Mouse (Mus musculus) forebrain, embryonic 12.5 days (tissue): ENCODE measurements around the gene Cdc14b. TPM values are rescaled to one million over a fixed set of nuclear protein-coding genes. Genes with fewer than 3 reads are reported as not detected.

Experiments used
- ATAC-seq: fragments of 200-750 bp; cut with Nextera tagmentation; 2 replicates; pipeline ENCODE4 v1.8.0; 2017; ENCODE audit warnings: moderate TSS enrichment; ENCODE audit not compliant: low FRiP score
- H3K27ac ChIP-seq: fragments of 300-500 bp; sonication (generic); 2 replicates; pipeline ENCODE4 v1.5.1; 2016; ENCODE audit warnings: mild to moderate bottlenecking
- H3K27me3 ChIP-seq: fragments of 300-500 bp; sonication (generic); 2 replicates; pipeline ENCODE4 v1.6.1; 2016; ENCODE audit warnings: mild to moderate bottlenecking
- H3K36me3 ChIP-seq: fragments of 300-500 bp; sonication (generic); replicated peaks from 2 replicates; pipeline ENCODE4 v1.6.1; 2016; ENCODE audit warnings: mild to moderate bottlenecking
- H3K4me1 ChIP-seq: fragments of 300-500 bp; sonication (generic); 2 replicates; pipeline ENCODE4 v1.6.1; 2016
- H3K4me2 ChIP-seq: fragments of 300-500 bp; sonication (generic); 2 replicates; pipeline ENCODE4 v1.6.1; 2016; ENCODE audit warnings: mild to moderate bottlenecking, moderate library complexity
- H3K4me3 ChIP-seq: fragments of 300-500 bp; sonication (generic); replicated peaks from 2 replicates; pipeline ENCODE4 v1.5.1; 2016; ENCODE audit warnings: mild to moderate bottlenecking
- H3K9ac ChIP-seq: fragments of 300-500 bp; sonication (generic); 2 replicates; pipeline ENCODE4 v1.6.1; 2016; ENCODE audit warnings: mild to moderate bottlenecking
- H3K9me3 ChIP-seq: fragments of 300-500 bp; sonication (generic); 2 replicates; pipeline ENCODE4 v1.6.1; 2016
- WGBS: fragments of 180-500 bp; shearing (Covaris S2); methylation state at CpG from one replicate; pipeline ENCODE4 v1.1.7; 2016; 5-methylcytosine and 5-hydroxymethylcytosine counted together
- polyA plus RNA-seq: library from polyadenylated mRNA; unstranded; fragments of >200 nt; fragmentation: Nextera tagmentation; extraction: Ambion mirVana; gene quantifications from 2 replicates; pipeline ENCODE4 v1.2.1, GENCODE M21; 2016

The Cdc14b gene
- polyA plus RNA-seq, 1 experiment from 2014 or later = 11.2 TPM

DNA sequence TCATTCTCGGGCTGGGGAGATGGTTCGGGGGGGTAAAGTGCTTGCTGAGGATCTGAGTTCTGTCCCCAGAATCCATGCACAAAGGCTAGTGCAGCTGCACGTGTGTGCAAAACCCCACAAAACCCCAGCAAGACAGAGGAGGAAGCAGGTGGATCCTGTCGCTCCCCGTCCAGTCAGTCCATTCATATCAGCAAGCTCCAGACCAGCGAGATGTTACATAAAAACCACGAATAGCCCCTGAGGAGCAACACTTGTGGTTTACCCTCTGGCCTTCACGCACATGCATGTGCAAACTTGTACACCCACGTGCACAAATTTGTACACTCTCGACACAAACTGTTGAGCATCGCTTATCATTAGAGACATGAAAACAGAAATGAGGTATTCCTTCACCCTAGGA is 34.8 kb upstream of the Cdc14b start:
- Histone ChIP-seq H3K4me1 (peaks cover 8% of the 10 kb centered on the region; the same call in 1 of the 2 replicates), H3K4me2 (no peak overlapping the region), H3K9me3 (no peaks in the 10 kb centered on the region), H3K9ac (no peak overlapping the region), H3K4me3 (no peak overlapping the region), H3K36me3 (no peaks in the 10 kb centered on the region), H3K27ac (no peak overlapping the region), H3K27me3 (no peaks in the 10 kb centered on the region; the same call in 1 of the 2 replicates)
- ATAC-seq = no peak
- 91% methylated on average over 11 of the region's 11 CpGs for WGBS

DNA sequence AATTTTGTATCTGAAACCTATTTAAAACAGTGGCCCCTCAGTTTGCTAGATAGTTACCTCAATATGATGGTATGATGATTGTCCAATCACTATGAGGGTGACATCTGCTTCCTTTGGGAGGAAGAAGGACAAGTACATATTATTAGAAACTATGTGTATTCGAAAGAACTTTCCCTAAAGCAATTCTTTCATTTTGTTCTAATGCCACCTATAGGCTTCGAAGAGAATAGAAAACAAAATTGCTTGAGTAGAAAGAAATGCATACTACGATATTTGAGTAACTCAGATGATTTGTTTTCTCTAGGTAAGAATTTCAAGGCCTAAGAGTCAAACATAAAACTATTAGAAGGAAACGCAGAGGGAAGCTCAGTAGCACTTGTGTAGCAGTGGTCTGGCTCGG is 33.9 kb upstream of the Cdc14b start:
- H3K27ac ChIP-seq = no peak overlapping the region
- no peak overlapping the region for H3K4me3 ChIP-seq
- no peak overlapping the region for H3K4me2 ChIP-seq
- H3K27me3 ChIP-seq = no peaks in the 10 kb centered on the region; the same call in 1 of the 2 replicates
- peaks cover 8% of the 10 kb centered on the region; the same call in 1 of the 2 replicates for H3K4me1 ChIP-seq
- WGBS = 73% methylated on average over 5 of the region's 5 CpGs
- ATAC-seq = no peak
- H3K36me3 ChIP-seq = no peaks in the 10 kb centered on the region
- H3K9ac ChIP-seq = no peak overlapping the region
- H3K9me3 ChIP-seq = no peaks in the 10 kb centered on the region

DNA sequence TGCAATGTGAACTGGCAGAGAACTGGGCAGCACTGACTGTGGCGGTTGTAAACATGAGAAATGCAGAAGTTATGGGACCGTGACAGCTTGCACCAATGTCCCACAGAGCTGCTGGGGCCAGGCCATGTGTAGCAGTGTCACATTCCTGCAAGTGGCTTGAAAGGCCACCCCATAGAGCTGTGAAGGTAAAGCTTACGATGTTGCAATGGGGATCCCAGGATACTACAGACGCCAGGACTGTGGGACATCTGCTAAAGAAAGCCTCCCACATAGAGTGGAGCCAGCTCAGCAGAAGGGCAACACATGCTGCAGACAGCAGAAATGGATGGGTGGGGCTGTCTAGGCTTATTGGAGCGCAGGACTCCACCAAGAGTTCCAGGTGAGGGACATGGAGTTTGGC is 32.4 kb upstream of the Cdc14b start:
- no peak overlapping the region for H3K4me3 ChIP-seq
- H3K4me1 ChIP-seq = peaks cover 5% of the 10 kb centered on the region; the same call in 1 of the 2 replicates
- WGBS = 92% methylated on average over 5 of the region's 5 CpGs
- no peak overlapping the region for H3K27ac ChIP-seq
- no peak overlapping the region for H3K9ac ChIP-seq
- no peak overlapping the region for H3K4me2 ChIP-seq
- H3K9me3 ChIP-seq = no peaks in the 10 kb centered on the region
- H3K36me3 ChIP-seq = no peaks in the 10 kb centered on the region
- no peak for ATAC-seq
- H3K27me3 ChIP-seq = no peaks in the 10 kb centered on the region

DNA sequence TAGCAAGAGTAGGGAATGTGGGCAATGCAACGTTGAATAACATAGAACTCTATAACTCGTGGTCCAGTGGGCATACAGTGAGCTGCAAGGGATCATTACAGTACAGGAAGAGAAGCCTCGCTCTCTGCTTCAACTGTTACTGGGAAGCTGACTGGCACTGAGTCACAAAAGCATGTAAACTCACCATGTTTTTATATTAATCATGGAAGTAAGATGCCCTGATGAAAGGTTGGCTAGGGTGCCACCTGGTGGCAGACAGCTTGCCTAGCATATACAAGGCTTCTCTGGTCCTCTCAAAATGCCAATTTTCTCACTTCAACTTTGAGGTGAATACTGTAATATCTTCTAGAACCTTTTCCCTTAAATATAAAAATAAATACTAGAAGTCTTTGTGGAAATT is 31.0 kb upstream of the Cdc14b start:
- no peak for ATAC-seq

DNA sequence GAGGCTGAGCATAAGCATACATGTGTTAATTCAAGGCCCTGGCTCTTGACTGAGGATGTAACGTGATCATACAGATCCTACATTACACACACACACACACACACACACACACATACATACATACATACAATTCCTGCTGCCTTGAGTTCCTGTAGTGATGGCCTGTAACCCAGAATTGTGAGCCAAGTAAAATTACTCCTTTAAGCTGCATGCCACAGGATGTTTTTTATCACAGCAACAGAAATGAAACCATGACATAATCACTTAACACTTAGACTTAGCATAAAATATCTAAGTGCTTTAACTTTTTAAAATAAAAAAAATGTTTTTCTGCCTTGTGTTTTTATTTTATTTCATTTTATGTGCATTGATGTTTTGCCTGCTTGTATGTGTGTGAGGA is 24.0 kb upstream of the Cdc14b start:
- no peaks in the 10 kb centered on the region for H3K27me3 ChIP-seq
- H3K9ac ChIP-seq = no peak overlapping the region
- H3K4me3 ChIP-seq = no peak overlapping the region
- 100% methylated on average over 1 of the region's 1 CpGs for WGBS
- H3K36me3 ChIP-seq = no peaks in the 10 kb centered on the region
- H3K9me3 ChIP-seq = no peaks in the 10 kb centered on the region
- H3K4me1 ChIP-seq = no peaks in the 10 kb centered on the region
- H3K4me2 ChIP-seq = no peak overlapping the region
- H3K27ac ChIP-seq = no peak overlapping the region
- ATAC-seq = no peak

More for the DNA sequence above, 31.0 kb upstream of the Cdc14b start:
- Histone ChIP-seq H3K4me3 (no peak overlapping the region), H3K36me3 (no peaks in the 10 kb centered on the region), H3K9me3 (no peaks in the 10 kb centered on the region), H3K27me3 (no peaks in the 10 kb centered on the region), H3K4me2 (no peak overlapping the region), H3K4me1 (no peaks in the 10 kb centered on the region; the same call in 1 of the 2 replicates), H3K9ac (no peak overlapping the region), H3K27ac (no peak overlapping the region)
- 77% methylated on average over 3 of the region's 3 CpGs for WGBS

DNA sequence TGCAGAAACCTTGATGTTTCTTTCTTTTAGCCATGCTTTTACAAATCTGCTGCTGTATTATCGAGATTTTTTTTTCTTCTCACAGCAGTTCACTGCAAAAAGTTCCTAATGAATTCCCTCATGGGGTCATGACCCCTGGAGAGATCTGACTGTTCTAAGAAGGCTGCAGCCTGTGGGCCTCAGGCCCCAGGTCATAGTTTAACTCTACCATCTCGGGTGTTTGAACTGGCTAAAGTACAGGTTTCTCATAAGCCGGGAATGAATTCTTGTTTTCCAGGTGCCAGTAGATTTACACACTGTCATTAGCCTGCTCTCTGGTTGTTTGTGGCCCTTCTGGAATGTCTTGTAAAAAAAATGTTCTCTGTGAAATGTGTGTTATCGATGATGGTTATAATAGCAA is 11.7 kb upstream of the Cdc14b start:
- ATAC-seq = no peak
- no peaks in the 10 kb centered on the region for H3K36me3 ChIP-seq
- H3K4me3 ChIP-seq = no peak overlapping the region
- H3K27me3 ChIP-seq = no peaks in the 10 kb centered on the region
- H3K27ac ChIP-seq = no peak overlapping the region
- no peak overlapping the region for H3K4me2 ChIP-seq
- peaks cover 5% of the 10 kb centered on the region; the same call in 1 of the 2 replicates for H3K9me3 ChIP-seq
- H3K4me1 ChIP-seq = no peaks in the 10 kb centered on the region
- no peak overlapping the region for H3K9ac ChIP-seq
- 49% methylated on average over 4 of the region's 4 CpGs for WGBS

DNA sequence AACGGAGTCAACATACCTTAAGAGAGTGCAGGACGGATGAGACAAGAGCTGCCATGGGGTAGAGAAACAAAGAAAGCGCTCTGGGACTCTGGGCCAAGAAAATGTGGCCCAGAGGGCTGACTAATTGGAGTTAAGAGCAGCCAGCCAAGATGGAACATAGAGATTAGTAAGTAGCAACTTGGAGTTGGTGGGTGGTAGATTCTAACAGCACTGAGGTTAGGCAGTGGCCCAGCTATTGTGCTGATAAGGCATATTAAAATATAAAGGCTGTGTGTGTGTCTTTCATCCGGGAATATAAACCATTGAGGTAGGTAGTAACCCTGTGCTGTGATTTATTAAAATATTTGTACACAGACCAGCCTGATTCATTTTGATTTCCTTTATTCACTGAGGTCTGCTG is 11.2 kb upstream of the Cdc14b start:
- no peak overlapping the region for H3K4me3 ChIP-seq
- peaks cover 5% of the 10 kb centered on the region; the same call in 1 of the 2 replicates for H3K9me3 ChIP-seq
- H3K4me2 ChIP-seq = no peak overlapping the region
- H3K9ac ChIP-seq = no peak overlapping the region
- H3K27ac ChIP-seq = no peak overlapping the region
- 70% methylated on average over 4 of the region's 4 CpGs for WGBS
- ATAC-seq = no peak
- no peaks in the 10 kb centered on the region for H3K27me3 ChIP-seq
- no peaks in the 10 kb centered on the region for H3K36me3 ChIP-seq
- H3K4me1 ChIP-seq = no peaks in the 10 kb centered on the region

DNA sequence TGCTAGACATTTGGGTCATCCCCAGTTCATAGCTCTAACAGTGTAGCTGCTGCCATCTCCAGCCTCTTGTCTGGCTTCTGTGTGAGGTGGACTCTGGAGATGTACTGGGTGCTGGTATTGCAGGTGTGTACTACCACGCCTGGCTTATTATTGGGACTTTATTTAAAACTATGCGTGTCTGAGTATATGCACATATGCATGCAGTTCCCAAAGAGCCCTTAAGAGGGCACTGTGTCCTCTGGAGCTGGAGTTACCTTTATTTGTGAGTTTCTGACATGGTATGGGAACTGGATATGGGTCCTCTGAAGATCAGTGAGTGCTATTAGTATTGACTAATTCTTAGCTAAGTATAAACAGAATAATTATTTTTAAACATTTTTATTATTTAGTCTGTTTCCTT is 9.6 kb upstream of the Cdc14b start:
- Histone ChIP-seq H3K27me3 (no peaks in the 10 kb centered on the region), H3K4me2 (no peak overlapping the region), H3K9me3 (peaks cover 5% of the 10 kb centered on the region; the same call in 1 of the 2 replicates), H3K4me3 (no peak overlapping the region), H3K36me3 (no peaks in the 10 kb centered on the region), H3K9ac (no peak overlapping the region), H3K4me1 (no peaks in the 10 kb centered on the region), H3K27ac (no peak overlapping the region)
- 97% methylated on average over 2 of the region's 2 CpGs for WGBS
- no peak for ATAC-seq

DNA sequence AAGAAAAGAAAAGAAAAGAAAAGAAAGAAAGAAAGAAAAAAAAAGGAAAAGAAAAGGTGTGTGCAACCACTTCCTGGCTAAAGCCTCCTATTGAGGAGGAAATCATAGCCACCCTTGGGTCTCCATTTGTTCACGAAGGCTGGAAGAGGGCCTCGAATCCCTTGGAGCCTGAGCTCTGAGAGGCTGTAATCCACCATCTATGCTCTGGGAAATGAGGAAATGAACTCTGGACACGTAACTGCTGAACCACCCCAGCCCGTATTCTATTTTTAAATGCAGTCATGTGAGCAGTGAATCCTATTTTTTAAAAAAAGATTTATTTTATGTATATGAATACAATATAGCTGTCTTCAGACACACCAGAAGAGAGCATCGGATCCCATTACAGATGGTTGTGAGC is 5.8 kb upstream of the Cdc14b start:
- no peaks in the 10 kb centered on the region for H3K4me1 ChIP-seq
- H3K9ac ChIP-seq = no peak overlapping the region
- H3K9me3 ChIP-seq = peaks cover 5% of the 10 kb centered on the region; the same call in 1 of the 2 replicates
- H3K4me3 ChIP-seq = no peak overlapping the region
- ATAC-seq = no peak
- H3K36me3 ChIP-seq = no peaks in the 10 kb centered on the region
- H3K4me2 ChIP-seq = no peak overlapping the region
- H3K27ac ChIP-seq = no peak overlapping the region
- H3K27me3 ChIP-seq = peaks cover 6% of the 10 kb centered on the region
- 91% methylated on average over 5 of the region's 5 CpGs for WGBS

DNA sequence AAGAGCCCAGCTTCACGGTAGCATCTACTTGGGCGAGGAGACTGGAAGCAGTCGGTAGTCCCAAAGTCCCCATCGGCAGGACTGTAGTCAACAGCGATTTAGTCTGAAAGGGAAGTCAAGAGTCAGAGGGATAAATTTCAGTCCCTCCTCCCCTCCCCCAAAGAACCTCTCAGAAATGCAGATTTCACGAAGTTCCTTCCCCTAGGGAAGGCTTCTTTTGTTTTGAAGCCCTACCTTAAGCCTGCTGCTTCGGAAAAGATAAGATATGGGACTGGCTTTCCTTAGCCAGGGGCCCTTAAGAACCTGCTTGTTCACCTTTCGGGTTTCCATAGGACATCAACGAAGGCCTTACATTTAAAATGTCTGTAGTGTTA is 651 bp upstream of the Cdc14b start:
- Histone ChIP-seq H3K27me3 (peaks cover 16% of the 10 kb centered on the region), H3K36me3 (no peaks in the 10 kb centered on the region), H3K27ac (no peak overlapping the region), H3K4me1 (peaks cover 5% of the 10 kb centered on the region; the same call in 1 of the 2 replicates), H3K9ac (no peak overlapping the region), H3K4me2 (peak overlapping the region; percentile 98), H3K9me3 (no peaks in the 10 kb centered on the region), H3K4me3 (peak overlapping the region; percentile 83)
- ATAC-seq = no peak
- 12% methylated on average over 9 of the region's 9 CpGs for WGBS

DNA sequence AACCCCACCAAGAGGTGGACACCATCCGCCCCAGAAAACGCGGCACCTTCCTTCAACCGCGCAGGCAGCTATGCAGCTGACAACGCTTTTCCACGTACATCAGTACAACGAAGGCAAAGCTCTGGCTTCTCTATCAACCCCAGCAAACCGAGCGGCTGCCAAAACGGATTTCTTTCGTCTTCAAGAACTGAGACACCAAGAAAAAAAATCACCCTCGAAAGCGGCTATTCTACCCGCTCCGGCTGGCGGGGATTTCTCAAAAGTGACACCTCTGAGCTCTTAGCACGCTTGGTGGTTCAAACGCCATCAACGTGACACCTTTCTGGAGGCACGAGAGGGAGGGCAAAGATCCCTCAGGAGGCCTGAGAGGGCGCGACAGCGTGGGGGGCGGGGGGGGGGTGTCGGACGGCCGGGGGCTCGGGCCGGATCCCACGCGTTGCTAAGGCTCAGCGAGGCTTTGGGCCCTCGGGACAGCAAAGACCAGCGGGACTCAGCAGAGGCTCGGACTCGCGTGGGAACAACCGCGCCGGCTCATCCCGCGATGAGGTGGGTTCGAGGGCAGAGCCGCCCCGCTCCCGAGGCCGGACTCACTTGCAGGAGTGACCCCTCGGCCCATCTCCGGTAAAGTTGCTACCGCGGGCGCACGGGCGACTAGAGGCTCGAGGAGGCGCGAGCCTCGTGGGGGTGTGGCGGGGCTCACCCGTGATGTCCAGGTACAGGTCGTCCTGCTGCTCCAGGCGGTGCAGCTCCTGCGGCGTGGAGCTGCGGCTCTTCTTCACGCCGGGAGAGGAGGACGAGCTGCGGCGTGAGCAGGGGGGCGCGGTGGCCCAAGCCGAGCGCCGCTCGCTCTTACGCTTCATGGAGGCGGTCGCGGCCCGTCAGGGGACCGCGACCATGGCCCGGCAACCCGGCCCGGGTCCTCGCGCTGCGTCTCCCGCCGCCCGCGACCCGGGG is 922 bp downstream of the Cdc14b start:
- peak; percentile 46 for ATAC-seq
- WGBS = under 1% methylated on average over 83 of the region's 95 CpGs
- no peaks in the 10 kb centered on the region for H3K36me3 ChIP-seq
- H3K9me3 ChIP-seq = no peaks in the 10 kb centered on the region
- H3K27me3 ChIP-seq = peaks cover 16% of the 10 kb centered on the region
- no peak overlapping the region for H3K27ac ChIP-seq
- peak overlapping the region; percentile 98 for H3K4me2 ChIP-seq
- H3K4me1 ChIP-seq = peaks cover 5% of the 10 kb centered on the region; the same call in 1 of the 2 replicates
- peak overlapping the region; percentile 70 for H3K9ac ChIP-seq
- peak overlapping the region; percentile 83 for H3K4me3 ChIP-seq

DNA sequence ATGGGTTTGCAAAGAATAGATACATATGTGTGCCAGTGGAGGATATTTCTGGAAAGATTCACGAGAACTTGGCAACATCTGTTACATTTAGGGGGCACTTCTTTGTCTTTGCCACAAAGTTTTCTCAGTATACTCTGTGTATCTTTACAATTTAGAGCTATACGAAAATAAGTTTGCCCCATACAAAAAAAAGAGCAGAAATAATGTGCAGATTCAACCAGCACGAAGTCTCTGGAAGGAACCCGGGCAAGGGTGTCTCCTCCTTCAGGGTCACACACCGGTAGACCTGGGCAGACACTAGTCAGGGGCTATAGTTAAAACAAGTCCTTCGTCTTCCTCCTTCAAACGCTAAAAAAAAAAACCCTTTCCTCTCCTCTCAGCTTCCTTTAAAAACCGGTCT is 1.7 kb downstream of the Cdc14b start:
- no peak for ATAC-seq
- Histone ChIP-seq H3K27me3 (peaks cover 16% of the 10 kb centered on the region), H3K4me3 (no peak overlapping the region; the same call in 1 of the 2 replicates), H3K4me2 (peak overlapping the region; percentile 98), H3K4me1 (peaks cover 5% of the 10 kb centered on the region; the same call in 1 of the 2 replicates), H3K9me3 (no peaks in the 10 kb centered on the region), H3K36me3 (no peaks in the 10 kb centered on the region), H3K27ac (no peak overlapping the region), H3K9ac (no peak overlapping the region)
- 52% methylated on average over 8 of the region's 8 CpGs for WGBS

DNA sequence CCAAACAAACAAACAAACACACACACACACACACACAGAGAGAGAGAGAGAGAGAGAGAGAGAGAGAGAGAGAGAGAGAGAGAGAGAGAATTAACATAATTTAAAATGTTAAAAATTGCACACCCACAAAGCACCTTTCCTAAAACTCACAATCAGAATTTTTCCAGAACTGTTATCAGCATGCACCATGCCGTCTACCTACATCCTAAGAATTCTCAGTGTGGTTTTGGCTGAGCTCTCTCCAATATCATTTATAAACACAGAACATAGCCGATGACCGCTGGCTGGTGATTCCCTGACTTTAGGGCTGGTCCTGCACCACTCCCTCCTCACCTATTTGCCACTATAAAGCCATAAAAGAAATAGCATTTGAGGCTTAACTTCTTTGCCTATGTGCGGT is 6.7 kb downstream of the Cdc14b start:
- H3K9ac ChIP-seq = no peak overlapping the region
- H3K36me3 ChIP-seq = no peaks in the 10 kb centered on the region
- no peak for ATAC-seq
- H3K4me2 ChIP-seq = no peak overlapping the region
- H3K4me1 ChIP-seq = 0 out of 2 replicates have a peak, but pooled peaks cover 5% of the 10 kb centered on the region
- no peaks in the 10 kb centered on the region for H3K27me3 ChIP-seq
- WGBS = 83% methylated on average over 4 of the region's 4 CpGs
- H3K4me3 ChIP-seq = no peak overlapping the region
- no peak overlapping the region for H3K27ac ChIP-seq
- H3K9me3 ChIP-seq = no peaks in the 10 kb centered on the region
